Mouse (Mus musculus) forebrain, embryonic 12.5 days (tissue): ENCODE results near the gene Strip1. TPM values are rescaled to one million over a fixed set of nuclear protein-coding genes. Genes with fewer than 3 reads are reported as not detected.
A peak's percentile ranks its signal among the peaks of the same experiment; 100 is the strongest.

Source experiments
- ATAC-seq: fragments of 200-750 bp; cut with Nextera tagmentation; 2 replicates; pipeline ENCODE4 v1.8.0; 2017; ENCODE audit warnings: moderate TSS enrichment; ENCODE audit not compliant: low FRiP score
- H3K27ac ChIP-seq: fragments of 300-500 bp; sonication (generic); 2 replicates; pipeline ENCODE4 v1.5.1; 2016; ENCODE audit warnings: mild to moderate bottlenecking
- H3K27me3 ChIP-seq: fragments of 300-500 bp; sonication (generic); 2 replicates; pipeline ENCODE4 v1.6.1; 2016; ENCODE audit warnings: mild to moderate bottlenecking
- H3K36me3 ChIP-seq: fragments of 300-500 bp; sonication (generic); replicated peaks from 2 replicates; pipeline ENCODE4 v1.6.1; 2016; ENCODE audit warnings: mild to moderate bottlenecking
- H3K4me1 ChIP-seq: fragments of 300-500 bp; sonication (generic); 2 replicates; pipeline ENCODE4 v1.6.1; 2016
- H3K4me2 ChIP-seq: fragments of 300-500 bp; sonication (generic); 2 replicates; pipeline ENCODE4 v1.6.1; 2016; ENCODE audit warnings: mild to moderate bottlenecking, moderate library complexity
- H3K4me3 ChIP-seq: fragments of 300-500 bp; sonication (generic); replicated peaks from 2 replicates; pipeline ENCODE4 v1.5.1; 2016; ENCODE audit warnings: mild to moderate bottlenecking
- H3K9ac ChIP-seq: fragments of 300-500 bp; sonication (generic); 2 replicates; pipeline ENCODE4 v1.6.1; 2016; ENCODE audit warnings: mild to moderate bottlenecking
- H3K9me3 ChIP-seq: fragments of 300-500 bp; sonication (generic); 2 replicates; pipeline ENCODE4 v1.6.1; 2016
- WGBS: fragments of 180-500 bp; shearing (Covaris S2); methylation state at CpG from one replicate; pipeline ENCODE4 v1.1.7; 2016; 5-methylcytosine and 5-hydroxymethylcytosine counted together
- polyA plus RNA-seq: library from polyadenylated mRNA; unstranded; fragments of >200 nt; fragmentation: Nextera tagmentation; extraction: Ambion mirVana; gene quantifications from 2 replicates; pipeline ENCODE4 v1.2.1, GENCODE M21; 2016

The Strip1 gene
- polyA plus RNA-seq, 1 experiment from 2014 or later = 115 TPM

- H3K4me3 ChIP-seq = 0 out of 2 replicates have a peak overlapping the region, but pooled peaks have one; percentile 9
- peaks cover 26% of the 10 kb centered on the region for H3K4me1 ChIP-seq
- H3K9me3 ChIP-seq = no peaks in the 10 kb centered on the region
- H3K9ac ChIP-seq = no peak overlapping the region
- no peak for ATAC-seq
- WGBS = 3% methylated on average over 22 of the region's 22 CpGs
- peaks cover 88% of the 10 kb centered on the region for H3K27me3 ChIP-seq
- no peak overlapping the region for H3K4me2 ChIP-seq
- H3K27ac ChIP-seq = no peak overlapping the region
- H3K36me3 ChIP-seq = no peaks in the 10 kb centered on the region
Measured at GRCm38 (mm10) chr3:107597586-107598389, 33.7 kb downstream of the Strip1 start.

GRCm38 (mm10) chr3:107597134-107597533, 34.4 kb downstream of the Strip1 start:
- 0% methylated on average over 18 of the region's 24 CpGs for WGBS
- ATAC-seq = no peak
- Histone ChIP-seq H3K9me3 (no peaks in the 10 kb centered on the region), H3K4me2 (peak overlapping the region; percentile 34; the same call in 1 of the 2 replicates), H3K4me3 (peak overlapping the region; percentile 46; the same call in 1 of the 2 replicates), H3K36me3 (no peaks in the 10 kb centered on the region), H3K27ac (no peak overlapping the region), H3K4me1 (peaks cover 26% of the 10 kb centered on the region), H3K27me3 (peaks cover 95% of the 10 kb centered on the region), H3K9ac (no peak overlapping the region)

GRCm38 (mm10) chr3:107596559-107596958, 34.9 kb downstream of the Strip1 start:
- H3K27me3 ChIP-seq = peaks cover 94% of the 10 kb centered on the region
- H3K4me1 ChIP-seq = peaks cover 26% of the 10 kb centered on the region
- ATAC-seq = 0 out of 2 replicates have a peak, but pooled peaks have one; percentile 33
- H3K27ac ChIP-seq = no peak overlapping the region
- no peak overlapping the region for H3K9ac ChIP-seq
- H3K4me2 ChIP-seq = peak overlapping the region; percentile 34; the same call in 1 of the 2 replicates
- H3K36me3 ChIP-seq = no peaks in the 10 kb centered on the region
- WGBS = under 1% methylated on average over 26 of the region's 26 CpGs
- peak overlapping the region; percentile 46 for H3K4me3 ChIP-seq
- no peaks in the 10 kb centered on the region for H3K9me3 ChIP-seq

- peak overlapping the region; percentile 66; the same call in 1 of the 2 replicates for H3K4me2 ChIP-seq
- no peak for ATAC-seq
- H3K4me1 ChIP-seq = peaks cover 26% of the 10 kb centered on the region
- H3K36me3 ChIP-seq = no peaks in the 10 kb centered on the region
- peaks cover 93% of the 10 kb centered on the region for H3K27me3 ChIP-seq
- under 1% methylated on average over 34 of the region's 34 CpGs for WGBS
- H3K4me3 ChIP-seq = peak overlapping the region; percentile 46
- 0 out of 2 replicates have a peak overlapping the region, but pooled peaks have one; percentile 14 for H3K9ac ChIP-seq
- no peaks in the 10 kb centered on the region for H3K9me3 ChIP-seq
- no peak overlapping the region for H3K27ac ChIP-seq
Measured at GRCm38 (mm10) chr3:107595938-107596461, 35.5 kb downstream of the Strip1 start.

GRCm38 (mm10) chr3:107595264-107595937, 36.1 kb downstream of the Strip1 start:
- no peaks in the 10 kb centered on the region for H3K9me3 ChIP-seq
- WGBS = under 1% methylated on average over 48 of the region's 50 CpGs

GRCm38 (mm10) chr3:107594662-107595263, 36.7 kb downstream of the Strip1 start, which contains the start of gene Alx3:
Gene Alx3, plus strand, starts transcription at chr3:107595031.
- no peaks in the 10 kb centered on the region for H3K9me3 ChIP-seq
- H3K4me1 ChIP-seq = peaks cover 26% of the 10 kb centered on the region
- no peak for ATAC-seq
- H3K27ac ChIP-seq = 0 out of 2 replicates have a peak within 1 kb of the TSS, but pooled peaks have one; percentile 6
- WGBS = 1% methylated on average over 44 of the region's 46 CpGs
- no peaks in the 10 kb centered on the region for H3K36me3 ChIP-seq
- H3K9ac ChIP-seq = peak within 1 kb of the TSS; percentile 57
- H3K4me2 ChIP-seq = peak within 1 kb of the TSS; percentile 66
- peaks cover 90% of the 10 kb centered on the region for H3K27me3 ChIP-seq
- H3K4me3 ChIP-seq = peak within 1 kb of the TSS; percentile 46

More at GRCm38 (mm10) chr3:107595264-107595937, 36.1 kb downstream of the Strip1 start:
- Histone ChIP-seq H3K4me3 (peak overlapping the region; percentile 46), H3K4me2 (peak overlapping the region; percentile 66), H3K36me3 (no peaks in the 10 kb centered on the region), H3K4me1 (peaks cover 26% of the 10 kb centered on the region), H3K27me3 (peaks cover 90% of the 10 kb centered on the region), H3K27ac (0 out of 2 replicates have a peak overlapping the region, but pooled peaks have one; percentile 6), H3K9ac (peak overlapping the region; percentile 57)
- ATAC-seq = no peak

- no peak for ATAC-seq
- peaks cover 26% of the 10 kb centered on the region for H3K4me1 ChIP-seq
- H3K27me3 ChIP-seq = peaks cover 90% of the 10 kb centered on the region
- H3K4me3 ChIP-seq = no peak overlapping the region
- H3K4me2 ChIP-seq = no peak overlapping the region
- H3K27ac ChIP-seq = no peak overlapping the region
- H3K9ac ChIP-seq = no peak overlapping the region
- H3K36me3 ChIP-seq = no peaks in the 10 kb centered on the region
- H3K9me3 ChIP-seq = no peaks in the 10 kb centered on the region
- WGBS = 46% methylated on average over 2 of the region's 2 CpGs
Measured at GRCm38 (mm10) chr3:107593632-107594031, 37.9 kb downstream of the Strip1 start.

GRCm38 (mm10) chr3:107591612-107592011, 39.9 kb downstream of the Strip1 start:
- 57% methylated on average over 1 of the region's 1 CpGs for WGBS
- no peaks in the 10 kb centered on the region for H3K36me3 ChIP-seq
- H3K9me3 ChIP-seq = no peaks in the 10 kb centered on the region
- H3K4me1 ChIP-seq = peaks cover 19% of the 10 kb centered on the region
- H3K9ac ChIP-seq = no peak overlapping the region
- no peak for ATAC-seq
- no peak overlapping the region for H3K4me3 ChIP-seq
- H3K27ac ChIP-seq = no peak overlapping the region
- H3K4me2 ChIP-seq = no peak overlapping the region
- H3K27me3 ChIP-seq = peaks cover 92% of the 10 kb centered on the region

- Histone ChIP-seq H3K4me2 (no peak overlapping the region), H3K27me3 (peaks cover 94% of the 10 kb centered on the region), H3K9ac (no peak overlapping the region), H3K27ac (no peak overlapping the region), H3K36me3 (no peaks in the 10 kb centered on the region), H3K9me3 (no peaks in the 10 kb centered on the region), H3K4me3 (no peak overlapping the region), H3K4me1 (peaks cover 9% of the 10 kb centered on the region)
- 74% methylated on average over 6 of the region's 6 CpGs for WGBS
- ATAC-seq = no peak
Measured at GRCm38 (mm10) chr3:107586504-107586903, 45.0 kb downstream of the Strip1 start.

GRCm38 (mm10) chr3:107583893-107584292, 47.6 kb downstream of the Strip1 start:
- 4% methylated on average over 1 of the region's 1 CpGs for WGBS
- ATAC-seq = no peak
- Histone ChIP-seq H3K4me1 (peaks cover 9% of the 10 kb centered on the region), H3K4me2 (no peak overlapping the region), H3K27me3 (peaks cover 98% of the 10 kb centered on the region), H3K9me3 (no peaks in the 10 kb centered on the region), H3K36me3 (no peaks in the 10 kb centered on the region), H3K4me3 (no peak overlapping the region), H3K9ac (no peak overlapping the region), H3K27ac (no peak overlapping the region)

- Histone ChIP-seq H3K9me3 (no peaks in the 10 kb centered on the region), H3K4me3 (peak overlapping the region; percentile 36), H3K36me3 (no peaks in the 10 kb centered on the region), H3K27me3 (peaks cover 98% of the 10 kb centered on the region), H3K27ac (no peak overlapping the region), H3K4me1 (peaks cover 9% of the 10 kb centered on the region), H3K9ac (peak overlapping the region; percentile 38; the same call in 1 of the 2 replicates), H3K4me2 (peak overlapping the region; percentile 52)
- no peak for ATAC-seq
- WGBS = 1% methylated on average over 65 of the region's 65 CpGs
Measured at GRCm38 (mm10) chr3:107582875-107583767, 48.4 kb downstream of the Strip1 start.
